Mouse (Mus musculus): Measurements from ENCODE around the gene Tsks. TPM values are rescaled to one million over a fixed set of nuclear protein-coding genes. Genes with fewer than 3 reads are reported as not detected.

The Tsks gene
- polyA plus RNA-seq, 1 experiment: not detected

- TF ChIP-seq POLR2A (IDR thresholded peaks at IDR 0.05; ENCODE audit: borderline replicate concordance, low read depth, low read length): no peak
- TF ChIP-seq CTCF (IDR thresholded peaks at IDR 0.05; ENCODE audit: low read depth, low read length): no peak
- Histone ChIP-seq H3K4me1 (ENCODE audit: control insufficient read depth, insufficient read depth, low read length) (peaks cover 17% of the 10 kb centered on the region), H3K27ac (ENCODE audit: insufficient read depth, low read depth, low read length) (no peak overlapping the region), H3K4me3 (ENCODE audit: insufficient read depth, low read length) (no peak overlapping the region)
Observed at GRCm38 (mm10) chr7:44908706-44909476, 34.1 kb upstream of the Tsks start.

DNA sequence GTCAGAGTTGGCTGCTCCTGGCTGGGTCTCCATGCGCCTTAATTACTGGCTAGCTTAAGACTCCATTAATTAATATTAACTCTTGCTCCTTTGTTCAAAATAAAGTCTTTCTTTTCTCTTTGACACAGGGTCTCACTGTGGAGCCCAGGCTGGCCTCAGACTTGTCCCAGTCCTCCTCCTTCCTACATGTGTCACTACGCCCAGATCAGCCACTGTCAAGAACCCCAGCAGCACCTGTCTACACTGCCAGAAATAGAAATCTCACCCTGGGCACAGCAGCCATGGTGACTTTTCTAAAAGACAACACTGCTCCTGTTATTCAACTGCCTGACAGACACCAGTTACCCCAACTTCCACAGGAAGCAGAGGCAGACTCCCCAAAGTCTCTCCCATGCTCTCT is 28.6 kb upstream of the Tsks start:
- H3K4me1 ChIP-seq (ENCODE audit: control insufficient read depth, insufficient read depth, low read length): peaks cover 3% of the 10 kb centered on the region
- H3K4me3 ChIP-seq (ENCODE audit: insufficient read depth, low read length): no peak overlapping the region
- no peak overlapping the region for H3K27ac ChIP-seq (ENCODE audit: insufficient read depth, low read depth, low read length)
- TF ChIP-seq CTCF (IDR thresholded peaks at IDR 0.05; ENCODE audit: low read depth, low read length) (no peak), POLR2A (IDR thresholded peaks at IDR 0.05; ENCODE audit: borderline replicate concordance, low read depth, low read length) (no peak)

GRCm38 (mm10) chr7:44915314-44915713 is 27.7 kb upstream of the Tsks start:
- no peak for TF ChIP-seq CTCF (IDR thresholded peaks at IDR 0.05; ENCODE audit: low read depth, low read length)
- Histone ChIP-seq H3K27ac (ENCODE audit: insufficient read depth, low read depth, low read length) (no peak overlapping the region), H3K4me1 (ENCODE audit: control insufficient read depth, insufficient read depth, low read length) (no peaks in the 10 kb centered on the region), H3K4me3 (ENCODE audit: insufficient read depth, low read length) (no peak overlapping the region)

GRCm38 (mm10) chr7:44916191-44916590 is 26.8 kb upstream of the Tsks start:
- H3K27ac ChIP-seq (ENCODE audit: insufficient read depth, low read depth, low read length): no peak overlapping the region
- H3K4me3 ChIP-seq (ENCODE audit: insufficient read depth, low read length): no peak overlapping the region
- TF ChIP-seq POLR2A (IDR thresholded peaks at IDR 0.05; ENCODE audit: borderline replicate concordance, low read depth, low read length) (no peak), CTCF (IDR thresholded peaks at IDR 0.05; ENCODE audit: low read depth, low read length) (no peak)
- H3K4me1 ChIP-seq (ENCODE audit: control insufficient read depth, insufficient read depth, low read length): no peaks in the 10 kb centered on the region

- no peak for TF ChIP-seq POLR2A (IDR thresholded peaks at IDR 0.05; ENCODE audit: borderline replicate concordance, low read depth, low read length)
- no peak for TF ChIP-seq CTCF (IDR thresholded peaks at IDR 0.05; ENCODE audit: low read depth, low read length)
- no peak overlapping the region for H3K27ac ChIP-seq (ENCODE audit: insufficient read depth, low read depth, low read length)
- H3K4me1 ChIP-seq (ENCODE audit: control insufficient read depth, insufficient read depth, low read length): no peaks in the 10 kb centered on the region
- H3K4me3 ChIP-seq (ENCODE audit: insufficient read depth, low read length): no peak overlapping the region
Observed at GRCm38 (mm10) chr7:44916881-44917280, 26.1 kb upstream of the Tsks start.

DNA sequence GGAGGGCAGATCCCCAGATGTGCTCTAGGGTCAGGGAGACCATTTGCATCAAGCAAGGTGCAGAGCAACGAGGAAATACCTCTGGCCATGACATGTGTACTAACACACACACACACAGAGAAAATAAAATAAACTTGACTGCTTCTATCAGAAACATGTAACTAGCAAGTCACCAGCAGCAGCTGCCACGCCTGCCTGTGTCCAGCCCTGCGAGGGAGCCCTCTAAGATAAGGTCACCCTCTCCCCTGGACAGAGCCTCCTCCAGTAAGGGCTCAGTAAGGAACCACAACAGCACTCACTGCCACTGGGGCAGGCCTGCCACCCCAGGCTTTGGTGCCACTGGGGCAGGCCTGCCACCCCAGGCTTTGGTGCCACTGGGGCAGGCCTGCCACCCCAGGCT is 24.8 kb upstream of the Tsks start:
- Histone ChIP-seq H3K4me3 (ENCODE audit: insufficient read depth, low read length) (no peak overlapping the region), H3K4me1 (ENCODE audit: control insufficient read depth, insufficient read depth, low read length) (no peaks in the 10 kb centered on the region), H3K27ac (ENCODE audit: insufficient read depth, low read depth, low read length) (no peak overlapping the region)
- TF ChIP-seq CTCF (IDR thresholded peaks at IDR 0.05; ENCODE audit: low read depth, low read length): no peak

DNA sequence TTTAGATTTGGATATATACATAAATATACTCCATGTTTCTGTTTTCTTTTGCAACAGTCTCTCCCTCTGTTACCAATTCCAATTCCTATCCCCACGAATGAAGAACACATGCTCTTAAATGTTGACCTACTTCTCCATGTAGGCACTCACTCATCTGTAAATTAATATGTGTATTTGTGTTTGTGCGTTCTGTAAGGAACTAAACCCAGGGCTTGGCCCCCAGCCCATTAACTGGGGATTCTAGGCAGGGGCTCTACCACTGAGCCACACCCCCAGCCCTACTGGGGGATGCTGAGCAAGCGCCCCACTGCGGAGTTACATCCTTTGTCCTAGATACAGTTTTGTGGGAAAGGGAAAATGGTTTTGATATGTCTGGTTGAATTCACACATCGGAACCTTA is 23.9 kb upstream of the Tsks start:
- TF ChIP-seq POLR2A (IDR thresholded peaks at IDR 0.05; ENCODE audit: borderline replicate concordance, low read depth, low read length) (no peak), CTCF (IDR thresholded peaks at IDR 0.05; ENCODE audit: low read depth, low read length) (no peak)
- no peak overlapping the region for H3K27ac ChIP-seq (ENCODE audit: insufficient read depth, low read depth, low read length)
- no peak overlapping the region for H3K4me3 ChIP-seq (ENCODE audit: insufficient read depth, low read length)
- H3K4me1 ChIP-seq (ENCODE audit: control insufficient read depth, insufficient read depth, low read length): no peaks in the 10 kb centered on the region

- no peak overlapping the region for H3K4me3 ChIP-seq (ENCODE audit: insufficient read depth, low read length)
- peaks cover 3% of the 10 kb centered on the region; the same call in 1 of the 2 replicates for H3K4me1 ChIP-seq (ENCODE audit: control insufficient read depth, insufficient read depth, low read length)
- H3K27ac ChIP-seq (ENCODE audit: insufficient read depth, low read depth, low read length): no peak overlapping the region
- no peak for TF ChIP-seq POLR2A (IDR thresholded peaks at IDR 0.05; ENCODE audit: borderline replicate concordance, low read depth, low read length)
- no peak for TF ChIP-seq CTCF (IDR thresholded peaks at IDR 0.05; ENCODE audit: low read depth, low read length)
Observed at GRCm38 (mm10) chr7:44922530-44922929, 20.5 kb upstream of the Tsks start.

- Histone ChIP-seq H3K4me3 (ENCODE audit: insufficient read depth, low read length) (no peak overlapping the region), H3K4me1 (ENCODE audit: control insufficient read depth, insufficient read depth, low read length) (peaks cover 13% of the 10 kb centered on the region), H3K27ac (ENCODE audit: insufficient read depth, low read depth, low read length) (no peak overlapping the region)
- TF ChIP-seq POLR2A (IDR thresholded peaks at IDR 0.05; ENCODE audit: borderline replicate concordance, low read depth, low read length) (no peak), CTCF (IDR thresholded peaks at IDR 0.05; ENCODE audit: low read depth, low read length) (no peak)
Observed at GRCm38 (mm10) chr7:44925468-44925867, 17.5 kb upstream of the Tsks start.

GRCm38 (mm10) chr7:44928570-44928969 is 14.4 kb upstream of the Tsks start:
- H3K4me3 ChIP-seq (ENCODE audit: insufficient read depth, low read length): peak overlapping the region; percentile 74
- H3K27ac ChIP-seq (ENCODE audit: insufficient read depth, low read depth, low read length): peak overlapping the region; percentile 63
- TF ChIP-seq POLR2A (IDR thresholded peaks at IDR 0.05; ENCODE audit: borderline replicate concordance, low read depth, low read length) (no peak), CTCF (IDR thresholded peaks at IDR 0.05; ENCODE audit: low read depth, low read length) (no peak)
- H3K4me1 ChIP-seq (ENCODE audit: control insufficient read depth, insufficient read depth, low read length): peaks cover 13% of the 10 kb centered on the region

Data from bone marrow macrophage, adult 2 months (primary cell).